Mouse (Mus musculus) forebrain, embryonic 11.5 days (tissue): ENCODE results near the gene Susd1. TPM values are rescaled to one million over a fixed set of nuclear protein-coding genes. Genes with fewer than 3 reads are reported as not detected.

Experiments
- ATAC-seq: fragments of 200-750 bp; cut with Nextera tagmentation; replicated peaks from 2 replicates; pipeline ENCODE4 v1.8.0; 2017; ENCODE audit warnings: moderate TSS enrichment; ENCODE audit not compliant: low FRiP score
- DNase-seq: peaks from one replicate; pipeline ENCODE4 v3.0.0-alpha.2; 2017; ENCODE audit warnings: low spot score
- H3K27ac ChIP-seq: fragments of 300-500 bp; sonication (generic); 2 replicates; pipeline ENCODE4 v1.5.1; 2014; ENCODE audit warnings: low read depth, low read length
- H3K27me3 ChIP-seq: fragments of 300-500 bp; sonication (generic); 2 replicates; pipeline ENCODE4 v1.6.1; 2014; ENCODE audit warnings: mild to moderate bottlenecking, low read length, mixed read lengths; ENCODE audit not compliant: control insufficient read depth, insufficient read depth
- H3K36me3 ChIP-seq: fragments of 300-500 bp; sonication (generic); 2 replicates; pipeline ENCODE4 v1.6.1; 2014; ENCODE audit warnings: mild to moderate bottlenecking, low read length, moderate library complexity, mixed read lengths; ENCODE audit not compliant: control insufficient read depth, insufficient read depth
- H3K4me1 ChIP-seq: fragments of 300-500 bp; sonication (generic); replicated peaks from 2 replicates; pipeline ENCODE4 v1.6.1; 2014; ENCODE audit warnings: low read length, mixed read lengths; ENCODE audit not compliant: control insufficient read depth, insufficient read depth
- H3K4me2 ChIP-seq: fragments of 300-500 bp; sonication (generic); 2 replicates; pipeline ENCODE4 v1.6.1; 2014; ENCODE audit warnings: low read depth, mild to moderate bottlenecking, low read length, moderate library complexity, mixed read lengths; ENCODE audit not compliant: severe bottlenecking
- H3K4me3 ChIP-seq: fragments of 300-500 bp; sonication (generic); 2 replicates; pipeline ENCODE4 v1.5.1; 2014; ENCODE audit warnings: low read depth, low read length
- H3K9ac ChIP-seq: fragments of 300-500 bp; sonication (generic); 2 replicates; pipeline ENCODE4 v1.6.1; 2014; ENCODE audit warnings: low read length
- H3K9me3 ChIP-seq: fragments of 300-500 bp; sonication (generic); 2 replicates; pipeline ENCODE4 v1.6.1; 2016; ENCODE audit warnings: low read length, mixed read lengths; ENCODE audit not compliant: control insufficient read depth
- WGBS: fragments of 180-500 bp; shearing (Covaris S2); extraction: QIAGEN DNeasy Blood & Tissue Kit; methylation state at CpG from one replicate; pipeline ENCODE4 v1.1.7; 2014; 5-methylcytosine and 5-hydroxymethylcytosine counted together
- polyA plus RNA-seq: library from polyadenylated mRNA; unstranded; fragments of >200 nt; fragmentation: Nextera tagmentation; extraction: Ambion mirVana; gene quantifications from 2 replicates; pipeline ENCODE4 v1.2.1, GENCODE M21; 2014

Susd1 gene
- polyA plus RNA-seq, 1 experiment from 2014 or later: 1.3 TPM

- Histone ChIP-seq H3K9ac (no peak overlapping the region), H3K27me3 (peaks cover 3% of the 10 kb centered on the region; the same call in 1 of the 2 replicates), H3K4me3 (no peak overlapping the region), H3K36me3 (no peaks in the 10 kb centered on the region), H3K9me3 (no peaks in the 10 kb centered on the region), H3K27ac (no peak overlapping the region), H3K4me2 (no peak overlapping the region), H3K4me1 (no peaks in the 10 kb centered on the region)
- DNase-seq (no peak), ATAC-seq (no peak)
- 77% methylated on average over 4 of the region's 4 CpGs for WGBS
Observed at GRCm38 (mm10) chr4:59444085-59444484, 5.7 kb upstream of the Susd1 start.

- Histone ChIP-seq H3K9me3 (no peaks in the 10 kb centered on the region), H3K36me3 (no peaks in the 10 kb centered on the region), H3K4me3 (no peak overlapping the region), H3K4me1 (no peaks in the 10 kb centered on the region; the same call in 1 of the 2 replicates), H3K4me2 (no peak overlapping the region), H3K27ac (no peak overlapping the region), H3K9ac (no peak overlapping the region), H3K27me3 (peaks cover 14% of the 10 kb centered on the region)
- no peak for ATAC-seq
- WGBS: 82% methylated on average over 1 of the region's 1 CpGs
- DNase-seq: no peak
Observed at GRCm38 (mm10) chr4:59441265-59441664, 2.8 kb upstream of the Susd1 start.

- WGBS: 55% methylated on average over 2 of the region's 2 CpGs
- no peak for ATAC-seq
Observed at GRCm38 (mm10) chr4:59439960-59440359, 1.5 kb upstream of the Susd1 start.

GRCm38 (mm10) chr4:59439041-59439440, 608 bp upstream of the Susd1 start:
- Histone ChIP-seq H3K36me3 (no peaks in the 10 kb centered on the region), H3K4me3 (no peak overlapping the region), H3K27me3 (peaks cover 14% of the 10 kb centered on the region), H3K4me1 (no peaks in the 10 kb centered on the region; the same call in 1 of the 2 replicates), H3K4me2 (no peak overlapping the region), H3K27ac (no peak overlapping the region), H3K9me3 (no peaks in the 10 kb centered on the region), H3K9ac (no peak overlapping the region)
- 38% methylated on average over 5 of the region's 5 CpGs for whole genome bisulfite sequencing
- no peak for DNase-seq
- no peak for ATAC-seq

More at GRCm38 (mm10) chr4:59439960-59440359, 1.5 kb upstream of the Susd1 start:
- Histone ChIP-seq H3K36me3 (no peaks in the 10 kb centered on the region), H3K9ac (no peak overlapping the region), H3K27ac (no peak overlapping the region), H3K4me3 (no peak overlapping the region), H3K27me3 (peaks cover 14% of the 10 kb centered on the region), H3K9me3 (no peaks in the 10 kb centered on the region), H3K4me2 (no peak overlapping the region), H3K4me1 (no peaks in the 10 kb centered on the region; the same call in 1 of the 2 replicates)
- DNase-seq: no peak

- ATAC-seq (no peak), DNase-seq (no peak)
- peaks cover 14% of the 10 kb centered on the region for H3K27me3 ChIP-seq
- H3K9me3 ChIP-seq: no peaks in the 10 kb centered on the region
- no peak overlapping the region for H3K4me2 ChIP-seq
- WGBS: 84% methylated on average over 4 of the region's 4 CpGs
- H3K9ac ChIP-seq: no peak overlapping the region
- H3K4me1 ChIP-seq: no peaks in the 10 kb centered on the region; the same call in 1 of the 2 replicates
- no peaks in the 10 kb centered on the region for H3K36me3 ChIP-seq
- H3K27ac ChIP-seq: no peak overlapping the region
- no peak overlapping the region for H3K4me3 ChIP-seq
Observed at GRCm38 (mm10) chr4:59435951-59436350, 2.5 kb downstream of the Susd1 start.

- 69% methylated on average over 3 of the region's 3 CpGs for WGBS
- ATAC-seq: no peak
Observed at GRCm38 (mm10) chr4:59434039-59434438, 4.4 kb downstream of the Susd1 start.

GRCm38 (mm10) chr4:59429128-59429527, 9.3 kb downstream of the Susd1 start:
- no peaks in the 10 kb centered on the region for H3K27me3 ChIP-seq
- H3K4me1 ChIP-seq: no peaks in the 10 kb centered on the region
- DNase-seq (no peak), ATAC-seq (no peak)
- no peak overlapping the region for H3K27ac ChIP-seq
- H3K9ac ChIP-seq: no peak overlapping the region
- no peak overlapping the region for H3K4me3 ChIP-seq
- H3K9me3 ChIP-seq: no peaks in the 10 kb centered on the region
- 88% methylated on average over 6 of the region's 6 CpGs for WGBS
- no peaks in the 10 kb centered on the region for H3K36me3 ChIP-seq
- H3K4me2 ChIP-seq: no peak overlapping the region

More at GRCm38 (mm10) chr4:59434039-59434438, 4.4 kb downstream of the Susd1 start:
- DNase-seq: no peak
- Histone ChIP-seq H3K27ac (no peak overlapping the region), H3K4me3 (no peak overlapping the region), H3K36me3 (no peaks in the 10 kb centered on the region), H3K4me2 (no peak overlapping the region), H3K9ac (no peak overlapping the region), H3K27me3 (peaks cover 11% of the 10 kb centered on the region), H3K4me1 (no peaks in the 10 kb centered on the region; the same call in 1 of the 2 replicates), H3K9me3 (no peaks in the 10 kb centered on the region)

- WGBS: 84% methylated on average over 5 of the region's 5 CpGs
- Histone ChIP-seq H3K9me3 (no peaks in the 10 kb centered on the region), H3K27ac (no peak overlapping the region), H3K27me3 (no peaks in the 10 kb centered on the region), H3K4me2 (no peak overlapping the region), H3K4me1 (no peaks in the 10 kb centered on the region), H3K4me3 (no peak overlapping the region), H3K9ac (no peak overlapping the region), H3K36me3 (no peaks in the 10 kb centered on the region)
- no peak for ATAC-seq
- DNase-seq: no peak
Observed at GRCm38 (mm10) chr4:59426429-59426828, 12.0 kb downstream of the Susd1 start.

- Histone ChIP-seq H3K36me3 (no peaks in the 10 kb centered on the region), H3K4me1 (no peaks in the 10 kb centered on the region), H3K27me3 (no peaks in the 10 kb centered on the region), H3K9ac (no peak overlapping the region), H3K4me2 (no peak overlapping the region), H3K9me3 (no peaks in the 10 kb centered on the region), H3K27ac (no peak overlapping the region), H3K4me3 (no peak overlapping the region)
- ATAC-seq (no peak), DNase-seq (no peak)
Observed at GRCm38 (mm10) chr4:59422808-59423207, 15.6 kb downstream of the Susd1 start.
